Mouse (Mus musculus) liver, postnatal 0 days (tissue): Measurements from ENCODE around the gene Slc7a4.
"Not testable (repeated sequence)": the region's sequence is repeated elsewhere in the genome, so short reads cannot be mapped to it uniquely, and the experiment has no call there.

Experiments used
- CTCF ChIP-seq: sonication (generic); IDR thresholded peaks from 2 replicates; pipeline ENCODE4 v1.5.1; 2016; ENCODE audit warnings: antibody characterized with exemption, low read depth
- EP300 ChIP-seq: IDR thresholded peaks from 2 replicates; pipeline ENCODE4 v1.6.1; 2016; ENCODE audit warnings: antibody characterized with exemption, low read depth, mild to moderate bottlenecking

DNA sequence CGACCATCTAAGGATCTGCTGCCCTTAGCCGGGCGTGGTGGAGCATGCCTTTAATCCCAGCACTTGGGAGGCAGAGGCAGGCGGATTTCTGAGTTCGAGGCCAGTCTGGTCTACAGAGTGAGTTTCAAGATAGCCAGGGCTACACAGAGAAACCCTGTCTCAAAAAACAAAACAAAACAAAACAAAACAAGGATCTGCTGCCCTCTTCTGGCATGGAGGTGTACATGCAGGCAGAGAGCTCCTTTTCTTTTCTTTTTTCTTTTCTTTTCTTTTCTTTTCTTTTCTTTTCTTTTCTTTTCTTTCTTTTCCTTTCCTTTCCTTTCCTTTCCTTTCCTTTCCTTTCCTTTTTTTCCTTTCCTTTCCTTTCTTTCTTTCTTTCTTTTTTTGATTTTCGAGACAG, 31.7 kb upstream of the Slc7a4 start:
- TF ChIP-seq EP300 = not testable (repeated sequence)
- TF ChIP-seq CTCF = peak; percentile 73
